Mouse (Mus musculus) T-cell, adult 2 months (primary cell): ENCODE results near the gene Hivep3.

Source experiments
- DNase-seq: peaks from one replicate; pipeline ENCODE4 v3.0.0; 2022; ENCODE audit warnings: low spot score

The Hivep3 gene

DNA sequence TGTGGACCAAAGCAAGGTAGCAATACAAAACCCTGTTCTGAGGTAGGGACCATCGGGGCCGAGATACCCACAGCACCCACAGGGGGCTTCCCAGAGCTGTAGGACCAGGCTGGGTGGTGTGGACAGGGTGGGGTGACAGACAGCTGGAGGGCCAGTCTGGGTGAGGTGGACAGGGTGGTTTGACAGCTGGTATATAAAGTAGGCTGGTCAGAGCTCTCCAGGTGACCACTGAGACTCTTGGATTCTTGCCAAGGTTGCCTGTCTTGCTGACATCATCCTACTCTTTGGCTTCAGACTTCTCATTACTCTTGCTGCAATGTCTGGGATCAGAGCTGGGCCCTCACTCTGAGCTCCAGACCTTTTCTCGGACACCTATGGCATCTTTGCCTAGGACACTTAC is 372.8 kb downstream of the Hivep3 start:
- DNase-seq = no peak

DNA sequence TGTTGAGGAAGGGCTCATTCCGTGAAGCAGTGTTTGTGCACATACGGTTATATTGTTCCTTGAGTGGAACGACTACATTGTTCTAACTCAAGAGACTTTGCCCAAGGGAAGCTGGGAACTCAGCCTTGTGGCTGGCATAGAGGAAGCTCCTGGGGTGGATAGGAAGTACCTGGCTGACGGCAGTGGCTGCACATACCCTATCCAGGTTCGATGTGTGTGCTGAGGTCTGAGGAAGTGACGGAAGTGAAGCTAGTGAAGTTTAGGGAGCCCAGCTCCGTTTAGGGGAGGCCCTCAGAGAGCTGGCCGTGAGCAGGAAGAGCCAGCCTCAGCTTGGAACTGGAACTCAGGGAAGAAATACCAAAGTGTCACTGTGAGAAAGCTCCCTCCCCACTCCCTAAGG is 374.2 kb downstream of the Hivep3 start:
- no peak for DNase-seq

DNA sequence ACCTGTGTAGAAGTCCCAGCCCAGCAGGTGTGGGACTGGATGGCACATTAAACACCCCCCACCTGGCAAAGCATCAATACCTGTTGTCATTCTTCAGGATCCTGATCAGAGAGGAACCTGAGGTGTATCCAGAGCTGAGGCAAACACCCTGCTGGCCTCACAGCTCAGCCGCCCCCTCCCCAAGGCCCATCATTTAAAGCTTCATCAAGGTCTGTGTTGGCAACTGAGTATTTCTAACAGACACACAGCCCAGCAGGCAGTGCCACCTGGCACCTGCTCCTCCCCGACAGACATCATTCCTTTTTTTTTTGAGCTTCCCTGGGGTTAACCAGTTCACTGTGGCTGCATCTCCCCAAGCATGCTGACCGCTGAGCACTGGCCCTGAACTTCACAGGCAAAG is 381.9 kb downstream of the Hivep3 start:
- no peak for DNase-seq

DNA sequence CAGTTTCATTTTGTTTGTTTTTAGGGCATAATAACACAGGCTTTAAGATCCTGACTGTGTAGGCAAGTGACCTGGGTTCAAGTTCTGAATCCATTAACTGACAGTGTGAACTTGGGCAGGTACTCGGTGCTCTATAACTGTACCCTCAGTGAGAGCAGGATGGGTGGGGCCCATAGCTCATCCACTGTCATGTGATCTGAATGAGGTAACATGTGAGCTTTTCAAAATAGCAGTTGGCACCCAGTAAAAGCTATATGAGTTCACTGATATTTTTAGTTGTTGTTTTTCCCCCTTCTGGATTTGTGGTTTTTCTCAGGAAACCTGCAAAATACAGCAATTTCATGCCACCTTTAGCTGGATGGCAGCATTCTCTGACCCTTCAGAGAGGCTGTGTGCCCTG is 382.7 kb downstream of the Hivep3 start:
- DNase-seq = no peak

DNA sequence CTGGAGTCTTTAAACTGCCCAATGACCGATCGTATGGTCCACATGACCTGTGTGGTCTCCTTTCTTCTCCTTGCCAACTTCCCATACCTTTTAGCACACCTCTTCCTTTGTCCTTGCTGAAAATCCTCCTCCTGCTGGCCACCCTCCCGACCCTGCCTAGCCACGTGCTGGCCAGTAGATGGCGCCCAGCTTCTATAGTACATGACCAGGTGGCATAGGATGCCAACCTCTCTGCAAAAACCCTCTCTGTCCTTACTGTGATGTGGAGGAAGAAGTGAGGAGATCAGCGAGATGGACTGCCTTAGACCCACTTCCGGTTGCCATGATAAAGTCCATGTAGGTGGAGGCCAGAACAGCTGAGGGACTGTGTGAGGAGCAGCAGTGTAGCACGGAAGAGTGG is 386.7 kb downstream of the Hivep3 start:
- peak; percentile 14 for DNase-seq

DNA sequence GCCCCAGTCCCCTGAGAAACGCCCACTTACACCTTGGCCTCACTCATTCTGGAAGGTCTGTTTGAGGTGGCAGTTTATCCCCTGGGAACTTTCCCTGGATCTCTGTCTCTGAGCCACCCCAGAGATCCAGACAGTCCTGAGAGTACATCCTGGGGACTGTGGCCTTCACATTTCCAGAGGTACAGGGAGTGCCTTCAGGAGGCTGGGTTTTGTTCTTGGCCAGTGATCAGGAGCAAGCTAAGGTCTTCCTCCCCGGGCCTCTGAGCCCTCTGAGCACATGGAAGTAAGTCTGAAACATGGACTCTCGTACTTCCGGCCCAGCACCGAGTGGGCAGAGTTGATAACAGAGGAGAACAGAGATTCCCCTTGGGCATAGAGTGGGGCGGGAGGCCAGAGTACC is 391.1 kb downstream of the Hivep3 start:
- DNase-seq = no peak

DNA sequence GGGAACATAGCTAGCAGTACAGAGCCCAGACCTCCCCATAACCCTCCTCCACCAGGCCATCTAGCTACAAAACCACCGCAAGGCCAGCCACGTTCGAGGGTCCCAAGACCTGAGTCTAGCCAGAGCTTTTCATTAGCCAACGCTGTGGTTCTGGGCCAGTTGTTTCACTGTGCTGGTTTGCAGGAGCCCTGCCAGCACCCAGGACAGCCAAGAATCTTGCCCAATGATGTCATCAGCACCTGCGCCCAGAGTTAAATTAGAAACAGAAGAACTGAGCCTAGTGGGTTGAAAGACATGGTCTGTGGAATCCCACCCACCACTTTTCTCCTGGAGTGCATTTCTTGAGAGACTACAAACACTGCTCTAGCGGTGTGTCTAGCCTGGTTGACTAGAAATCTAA is 392.5 kb downstream of the Hivep3 start:
- no peak for DNase-seq

DNA sequence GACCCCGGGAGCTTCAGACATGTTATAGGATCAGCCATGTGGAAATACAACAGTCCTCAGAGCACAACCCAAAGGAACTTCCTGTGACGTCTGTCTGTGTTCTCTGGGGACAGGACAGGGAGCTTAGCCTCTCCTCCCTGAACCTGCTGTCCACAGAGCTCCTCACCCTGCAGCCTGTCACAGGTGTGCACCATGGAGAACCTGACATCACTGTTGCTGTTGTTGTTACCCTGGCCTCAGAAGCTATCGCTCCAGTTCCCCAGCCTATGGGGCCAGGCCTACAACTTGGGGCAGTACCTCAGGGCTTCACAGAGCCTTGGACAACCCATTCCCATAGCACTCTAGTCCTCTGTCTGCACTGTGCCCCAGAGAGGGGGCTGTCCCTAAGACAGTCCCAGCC is 393.7 kb downstream of the Hivep3 start:
- DNase-seq = no peak

DNA sequence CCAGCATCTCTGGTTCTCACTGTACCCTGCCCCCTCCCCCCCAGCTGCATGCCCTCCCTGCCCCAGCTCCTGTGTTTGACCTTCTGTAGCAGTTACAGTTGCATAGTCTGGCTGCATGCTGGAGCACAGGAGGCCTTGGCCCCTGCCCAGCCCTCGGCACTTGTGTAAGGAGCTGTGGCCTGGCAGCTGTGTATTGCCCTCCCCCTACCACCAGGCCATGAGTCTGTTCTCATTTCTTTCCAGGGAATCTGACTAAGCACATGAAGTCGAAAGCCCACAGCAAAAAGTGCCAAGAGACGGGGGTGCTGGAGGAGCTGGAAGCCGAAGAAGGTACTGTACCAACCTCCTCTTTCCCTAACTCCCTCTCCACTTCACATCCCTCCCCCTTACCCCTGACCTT is 394.4 kb downstream of the Hivep3 start:
- DNase-seq = no peak

DNA sequence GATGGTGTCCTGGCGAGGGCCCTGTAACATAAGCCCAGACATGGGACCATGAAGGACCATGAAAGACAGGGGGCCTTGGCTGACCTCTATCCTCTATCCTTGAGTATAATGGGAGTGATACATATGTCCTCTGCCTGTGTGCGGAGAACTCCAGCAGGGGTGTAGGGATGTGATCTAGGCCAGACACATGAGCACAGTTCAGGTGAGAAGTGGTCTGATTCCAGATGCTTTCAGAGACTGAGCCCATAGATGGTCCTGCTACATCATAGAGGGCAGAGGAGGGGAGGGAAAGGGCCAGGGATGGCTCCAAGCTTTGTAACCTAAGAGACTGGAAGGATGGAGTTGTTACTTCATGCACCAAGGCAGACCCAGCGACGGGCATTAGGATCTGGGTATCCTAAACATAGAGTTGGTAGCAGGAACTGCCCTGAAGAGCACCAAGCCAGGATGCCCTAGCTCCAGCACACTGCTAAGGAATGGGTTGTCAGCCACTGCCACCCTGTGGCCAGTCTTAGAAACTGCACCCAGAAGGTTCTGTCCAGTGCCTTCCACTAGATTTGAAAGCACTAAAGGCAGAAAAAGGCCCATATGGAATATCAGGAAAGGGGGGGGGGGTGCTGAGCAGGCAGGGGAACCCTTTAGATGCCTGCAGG is 395.8 kb downstream of the Hivep3 start:
- DNase-seq = peak; percentile 14

DNA sequence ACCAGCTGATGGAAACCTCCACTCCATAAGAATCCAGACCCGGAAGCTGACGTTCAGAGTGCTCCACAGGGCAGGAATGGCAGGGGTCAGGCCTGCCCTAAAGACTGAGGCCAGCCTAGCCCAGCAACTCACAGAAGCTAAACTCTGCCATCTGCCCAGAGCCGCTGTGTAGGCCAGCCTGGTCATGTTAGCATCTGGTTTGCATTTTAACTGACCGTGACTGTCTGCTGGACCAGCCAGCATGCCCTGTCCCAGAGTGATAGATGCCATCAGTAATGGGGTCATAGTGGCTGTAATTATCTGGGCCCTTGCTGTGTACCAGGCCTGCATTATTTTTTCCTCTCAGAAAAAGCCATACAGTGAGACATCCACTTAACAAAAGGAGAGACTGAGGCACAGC is 397.3 kb downstream of the Hivep3 start:
- no peak for DNase-seq

DNA sequence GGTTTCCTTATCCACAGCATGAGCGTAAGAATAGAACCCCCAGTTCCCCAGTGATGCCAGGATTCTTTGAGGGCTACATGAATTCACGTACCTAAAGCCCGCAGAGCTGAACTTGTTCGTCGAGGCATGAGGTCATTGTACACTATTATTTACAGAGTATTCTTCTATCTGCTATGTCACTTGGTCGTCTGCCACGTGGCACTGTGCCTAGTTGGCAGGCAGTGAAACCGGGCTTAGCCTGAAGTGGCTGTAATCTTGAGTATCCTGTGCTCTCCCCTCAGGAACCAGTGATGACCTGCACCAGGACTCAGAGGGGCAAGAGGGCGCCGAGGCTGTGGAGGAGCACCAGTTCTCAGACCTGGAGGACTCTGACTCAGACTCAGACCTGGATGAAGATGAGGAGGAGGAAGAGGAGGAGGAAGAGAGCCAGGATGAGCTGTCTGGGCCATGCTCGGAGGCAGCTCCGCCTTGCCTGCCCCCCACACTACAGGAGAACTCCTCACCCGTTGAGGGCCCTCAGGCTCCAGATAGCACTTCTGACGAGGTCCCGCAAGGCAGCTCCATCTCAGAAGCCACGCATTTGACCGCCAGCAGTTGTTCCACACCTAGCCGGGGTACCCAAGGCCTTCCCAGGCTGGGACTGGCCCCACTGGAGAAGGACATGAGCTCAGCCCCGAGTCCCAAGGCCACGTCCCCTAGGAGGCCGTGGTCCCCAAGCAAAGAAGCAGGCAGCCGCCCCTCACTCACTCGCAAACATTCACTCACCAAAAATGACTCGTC is 398.0 kb downstream of the Hivep3 start:
- no peak for DNase-seq

DNA sequence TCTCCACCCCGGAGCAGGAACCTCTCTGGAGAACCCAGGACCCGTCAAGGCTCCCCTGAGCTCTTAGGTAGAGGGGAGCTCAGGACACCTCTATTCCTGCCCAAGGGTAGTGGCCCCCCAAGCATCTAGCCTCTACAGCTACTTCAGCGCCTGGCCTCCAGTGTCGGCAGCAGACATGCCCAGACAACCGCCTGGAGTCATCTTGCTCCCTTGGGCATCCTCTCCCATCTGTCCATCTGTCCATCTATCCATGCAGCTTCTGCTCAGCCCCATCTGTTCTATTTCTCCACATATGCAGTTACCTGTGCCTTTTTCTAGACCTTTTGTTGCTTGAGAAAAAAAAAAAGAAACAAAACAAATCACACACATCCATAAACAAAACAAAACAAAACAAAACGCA is 400.6 kb downstream of the Hivep3 start:
- DNase-seq = no peak

DNA sequence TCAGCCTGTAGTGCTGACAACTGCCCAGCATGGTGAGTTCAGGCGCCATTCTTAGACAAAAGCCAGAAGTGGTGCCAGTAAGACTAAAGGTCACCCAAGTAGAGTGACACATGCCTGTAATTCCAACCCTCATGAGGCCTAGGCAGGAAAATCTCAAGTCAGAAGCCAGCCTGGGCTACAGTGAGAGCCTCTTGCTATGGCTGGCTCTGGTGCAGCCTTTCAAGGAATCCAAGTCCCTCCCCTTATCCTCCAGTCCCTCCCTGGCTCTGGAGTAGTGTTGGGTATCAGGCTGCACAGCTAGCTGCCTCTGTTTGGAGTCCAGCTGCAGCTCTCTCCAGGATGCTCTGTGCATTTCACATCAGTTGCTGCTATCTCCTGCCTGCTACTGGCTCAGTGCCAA is 408.2 kb downstream of the Hivep3 start:
- no peak for DNase-seq

DNA sequence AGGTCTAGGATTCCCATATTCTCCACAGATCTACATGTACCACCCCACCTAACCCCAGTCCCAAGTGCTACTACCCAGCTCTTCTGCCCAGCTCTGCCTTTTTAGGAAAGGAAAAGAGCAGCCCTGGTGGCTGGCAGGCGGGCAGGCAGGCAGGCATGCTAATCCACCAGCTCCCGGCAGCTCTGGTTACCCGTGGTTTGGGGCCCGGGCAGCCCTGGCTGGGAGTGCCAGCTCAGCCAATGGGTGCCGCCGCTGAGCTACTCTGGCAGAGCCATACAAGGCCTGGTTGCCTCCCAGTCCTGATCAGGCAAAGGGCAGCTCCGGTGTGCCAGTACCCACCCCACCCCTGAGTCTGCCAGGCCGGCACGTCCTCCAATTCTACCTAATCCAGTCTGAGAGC is 409.3 kb downstream of the Hivep3 start:
- no peak for DNase-seq

DNA sequence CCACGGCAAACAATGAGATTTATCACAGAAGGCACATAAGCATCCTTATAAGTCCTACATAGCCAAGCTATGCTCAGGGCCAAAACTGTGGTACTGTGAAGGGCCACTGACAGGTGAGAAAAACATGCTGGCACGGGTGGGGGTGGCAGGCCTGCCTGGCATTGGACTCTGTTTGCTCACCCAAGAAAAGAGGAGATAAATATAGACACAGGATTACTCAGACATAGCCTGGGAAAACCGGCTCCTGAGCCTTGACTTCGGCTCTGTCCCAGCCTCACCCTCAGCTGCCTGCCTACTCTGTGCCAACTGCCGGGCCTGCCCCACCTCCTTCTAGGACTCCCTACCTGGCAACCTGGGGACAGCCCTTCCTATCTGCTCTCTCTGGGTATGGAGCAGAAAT is 410.8 kb downstream of the Hivep3 start:
- DNase-seq = no peak

DNA sequence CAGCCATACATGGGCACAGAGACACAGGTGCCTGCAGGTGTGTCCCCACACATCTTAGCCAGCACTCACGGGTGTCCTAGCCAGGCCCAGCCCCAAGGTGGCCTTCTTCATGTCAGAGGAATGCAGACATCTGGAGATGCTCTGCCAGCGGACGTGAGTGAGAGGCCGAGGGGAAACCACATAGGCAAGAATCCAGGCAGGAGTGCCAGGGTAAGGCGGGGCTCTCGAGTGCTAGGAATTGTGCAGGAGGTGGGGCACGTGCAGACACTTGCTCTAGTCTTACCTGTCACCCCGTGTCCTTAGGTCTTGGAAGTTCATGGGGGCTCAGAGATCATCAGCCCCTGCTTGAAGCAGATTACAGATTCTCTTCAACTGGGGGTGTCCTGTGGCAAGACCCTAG is 412.3 kb downstream of the Hivep3 start:
- DNase-seq = no peak

DNA sequence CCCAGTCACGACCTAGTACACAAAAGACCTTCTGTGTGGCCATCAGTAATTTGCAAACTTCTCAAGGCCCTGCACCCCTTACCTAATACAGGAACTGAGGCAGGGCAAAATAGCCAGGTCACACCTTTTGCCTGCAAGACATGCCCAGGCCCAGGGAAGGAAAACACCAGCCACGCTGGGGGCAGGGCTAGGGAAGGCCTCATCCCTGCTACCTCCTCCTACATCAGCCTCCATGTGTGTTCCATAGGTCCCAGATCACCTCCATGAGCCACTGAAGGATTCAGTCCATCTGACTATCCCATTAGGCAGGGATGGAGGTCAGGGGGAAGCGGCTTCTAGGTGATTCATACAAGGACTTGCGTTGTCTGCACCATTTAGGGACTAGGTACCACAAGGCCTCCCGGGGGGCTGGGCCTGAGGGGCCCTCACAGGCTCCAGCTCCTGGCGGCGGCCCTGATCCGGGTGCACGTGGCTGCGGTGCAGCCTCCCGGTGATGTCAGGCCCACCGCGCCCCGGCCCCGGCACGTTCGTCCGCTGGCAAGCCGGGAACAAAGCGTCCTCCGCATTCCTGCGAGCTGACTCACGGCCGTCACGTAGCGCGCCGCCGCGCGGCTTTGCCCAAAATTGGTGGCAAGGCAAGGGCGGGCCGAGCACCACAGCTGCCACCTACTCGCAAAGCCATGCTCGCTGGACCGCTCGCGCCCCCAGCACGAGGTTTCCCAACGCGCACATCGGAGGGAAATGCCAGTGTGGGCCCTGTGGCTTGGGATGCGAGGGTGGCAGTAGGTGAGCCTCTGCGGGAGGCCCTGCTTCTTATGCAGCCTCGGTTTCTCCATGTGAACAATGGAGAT is 414.9 kb downstream of the Hivep3 start:
- no peak for DNase-seq

DNA sequence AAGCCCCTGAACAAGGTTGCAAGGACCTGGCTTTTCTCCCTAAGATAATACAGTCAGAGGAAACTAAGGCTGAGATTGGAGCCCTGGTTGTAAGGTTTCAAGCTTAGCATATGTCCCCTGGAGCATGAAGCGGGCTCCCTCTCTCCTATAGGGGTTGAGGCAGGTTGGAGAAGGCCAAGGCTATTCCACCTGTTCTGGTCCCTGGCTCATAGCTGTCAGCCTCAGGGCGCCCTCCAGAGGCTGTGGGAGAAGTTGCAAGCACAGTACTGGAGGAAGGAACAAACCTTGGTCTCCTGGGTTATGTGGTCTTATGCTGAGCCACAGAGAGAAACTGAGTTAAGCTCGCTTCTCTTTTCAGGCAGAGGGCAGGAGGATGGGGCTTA is 415.5 kb downstream of the Hivep3 start:
- DNase-seq = no peak

DNA sequence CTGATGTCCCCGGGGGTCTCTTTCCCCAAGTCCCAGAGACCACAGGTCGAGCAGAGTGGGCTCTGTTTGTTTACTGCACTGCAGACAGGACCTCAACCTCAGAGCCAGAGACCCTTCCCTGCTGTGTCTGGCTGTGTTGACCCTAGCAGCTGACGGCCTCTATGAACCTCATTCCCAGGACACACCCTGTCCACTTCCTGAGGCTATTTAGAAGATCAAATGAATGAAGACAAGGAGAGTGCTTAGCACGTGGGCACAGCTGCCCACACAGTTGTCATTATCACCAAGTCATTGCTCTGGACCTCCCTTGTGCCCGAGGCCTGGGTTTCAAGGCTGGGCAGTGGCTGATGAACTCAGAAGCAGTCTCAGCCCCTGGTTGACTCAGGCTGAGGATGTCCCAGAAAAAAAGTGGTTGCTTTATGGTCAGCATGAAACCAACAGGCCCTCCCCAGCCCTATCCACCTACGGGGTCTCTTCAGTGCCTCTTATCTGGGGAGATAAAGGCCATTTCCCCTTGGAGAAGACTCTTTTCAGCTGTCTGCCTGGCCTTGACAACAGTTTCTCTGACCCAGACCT is 416.8 kb downstream of the Hivep3 start:
- DNase-seq = no peak

DNA sequence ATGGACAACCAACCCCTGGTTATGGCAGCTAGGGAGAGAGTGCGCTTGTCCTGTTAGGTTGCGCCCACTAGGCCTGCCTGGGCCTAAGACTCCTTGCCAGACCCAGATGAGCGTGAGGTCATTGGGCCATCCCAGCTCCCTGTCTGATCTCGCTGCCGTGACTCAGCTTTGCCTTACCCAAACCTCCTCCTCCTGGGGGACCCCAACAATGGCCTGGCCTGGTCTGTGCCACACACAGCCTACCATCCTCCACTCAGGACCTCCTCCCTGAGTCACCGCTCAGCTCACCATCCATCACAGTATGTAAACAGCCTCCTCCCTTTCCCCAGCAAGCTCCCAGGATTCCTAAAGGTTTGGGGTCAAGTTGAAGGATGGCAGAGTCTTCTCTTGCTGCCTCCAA is 418.3 kb downstream of the Hivep3 start:
- no peak for DNase-seq

DNA sequence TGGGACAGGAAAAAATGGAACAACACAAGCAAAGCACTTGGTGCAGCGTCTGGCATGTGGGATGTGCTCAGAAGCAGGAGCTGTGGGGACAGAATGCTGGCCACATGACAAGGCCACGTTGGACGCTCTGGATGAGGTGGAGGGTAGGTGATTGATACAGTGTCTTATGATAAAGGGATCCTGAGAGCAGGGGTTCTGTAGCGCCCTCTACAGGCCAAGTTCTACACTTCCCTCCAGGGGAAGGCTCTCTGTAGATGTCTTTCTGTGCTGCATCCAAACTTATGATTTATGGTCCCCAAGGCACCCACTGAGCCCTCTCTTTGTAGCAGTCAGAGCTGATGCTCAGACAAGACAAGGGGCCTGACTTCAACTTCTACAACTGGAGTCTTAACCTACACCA is 419.1 kb downstream of the Hivep3 start:
- DNase-seq = no peak

DNA sequence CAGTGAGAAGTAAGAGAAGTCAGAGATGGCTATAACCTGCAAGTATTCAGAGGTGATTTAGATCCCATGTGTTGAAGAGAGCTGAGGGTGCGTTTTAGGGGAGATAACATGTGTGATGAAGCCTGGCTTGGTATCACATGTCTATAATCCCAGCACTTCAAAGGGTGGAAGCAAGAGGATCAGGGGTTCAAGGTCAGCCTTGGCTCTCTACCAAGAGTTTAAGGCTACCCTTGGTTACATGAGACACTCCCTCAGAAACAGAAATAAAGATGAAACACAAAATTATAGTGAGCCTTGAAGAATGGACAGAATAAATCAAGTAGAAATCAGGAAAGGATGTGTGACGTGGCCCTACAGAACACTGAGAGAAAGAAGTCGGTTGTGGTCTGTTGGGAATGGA is 420.2 kb downstream of the Hivep3 start:
- no peak for DNase-seq
